Mouse (Mus musculus) hindlimb bud, embryonic 11.5 days (tissue): ENCODE results near the gene Mrpl20.
A peak's percentile ranks its signal among the peaks of the same experiment; 100 is the strongest.
"Not testable (repeated sequence)": the region's sequence is repeated elsewhere in the genome, so short reads cannot be mapped to it uniquely, and the experiment has no call there.

ENCODE experiments used
- DNase-seq: peaks from one replicate; pipeline ENCODE4 v3.0.0-alpha.2; 2012; ENCODE audit warnings: low read depth, low spot score; ENCODE audit errors: extremely low spot score

Gene Mrpl20

GRCm38 (mm10) chr4:155783486-155784080 lies 19.1 kb upstream of the Mrpl20 start:
- DNase-seq: no peak

- DNase-seq: no peak
These were observed 18.5 kb upstream of the Mrpl20 start for GRCm38 (mm10) chr4:155784081-155784701.

- DNase-seq: no peak
These were observed 17.4 kb upstream of the Mrpl20 start for GRCm38 (mm10) chr4:155785246-155785645.

- DNase-seq: no peak
These were observed 16.9 kb upstream of the Mrpl20 start, which contains the start of gene Tmem88b for GRCm38 (mm10) chr4:155785819-155786218. TSS of gene Tmem88b (minus strand) at chr4:155785874.

GRCm38 (mm10) chr4:155788300-155788699 lies 14.4 kb upstream of the Mrpl20 start:
- no peak for DNase-seq

- not testable (repeated sequence) for DNase-seq
These were observed 13.8 kb upstream of the Mrpl20 start for GRCm38 (mm10) chr4:155788833-155789232.

- no peak for DNase-seq
These were observed 12.6 kb upstream of the Mrpl20 start, which contains the start of gene Ankrd65 for GRCm38 (mm10) chr4:155790021-155790489. TSS of gene Ankrd65 (plus strand) at chr4:155790439.

GRCm38 (mm10) chr4:155790650-155791161 lies 12.0 kb upstream of the Mrpl20 start:
- DNase-seq: no peak

GRCm38 (mm10) chr4:155791240-155791933 lies 11.3 kb upstream of the Mrpl20 start:
- no peak for DNase-seq

- no peak for DNase-seq
These were observed 8.9 kb upstream of the Mrpl20 start for GRCm38 (mm10) chr4:155793730-155794129.

GRCm38 (mm10) chr4:155802075-155802474 lies 603 bp upstream of the Mrpl20 start:
- no peak for DNase-seq

- DNase-seq: peak; percentile 81
These were observed 813 bp downstream of the Mrpl20 start for GRCm38 (mm10) chr4:155803340-155804041.

GRCm38 (mm10) chr4:155807841-155808240 lies 5.2 kb downstream of the Mrpl20 start:
- no peak for DNase-seq

GRCm38 (mm10) chr4:155811929-155812664 lies 9.4 kb downstream of the Mrpl20 start, which contains the start of gene Ccnl2:
TSS of gene Ccnl2 (plus strand) at chr4:155812489.
- peak; percentile 58 for DNase-seq

- no peak for DNase-seq
These were observed 10.0 kb downstream of the Mrpl20 start for GRCm38 (mm10) chr4:155812665-155813181.

- DNase-seq: no peak
These were observed 14.9 kb downstream of the Mrpl20 start for GRCm38 (mm10) chr4:155817533-155817932.

GRCm38 (mm10) chr4:155821025-155821424 lies 18.3 kb downstream of the Mrpl20 start:
- no peak for DNase-seq

- no peak for DNase-seq
These were observed 20.8 kb downstream of the Mrpl20 start for GRCm38 (mm10) chr4:155823443-155823842.

- DNase-seq: no peak
These were observed 27.2 kb downstream of the Mrpl20 start for GRCm38 (mm10) chr4:155829866-155830265.

GRCm38 (mm10) chr4:155830596-155830995 lies 27.9 kb downstream of the Mrpl20 start:
- DNase-seq: no peak
